Mouse (Mus musculus): ENCODE results near the gene Sp2.

GRCm38 (mm10) chr11:96992722-96993311 lies 10.1 kb upstream of the Sp2 start:
- TF ChIP-seq MAFK (IDR thresholded peaks at IDR 0.05; ENCODE audit: insufficient read depth, low read depth, low read length) (no peak), CHD2 (IDR thresholded peaks at IDR 0.05; ENCODE audit: low read depth, low read length) (no peak), ZNF384 (IDR thresholded peaks at IDR 0.05; ENCODE audit: low read depth, low read length) (no peak), HCFC1 (IDR thresholded peaks at IDR 0.05; ENCODE audit: borderline replicate concordance, insufficient read depth, low read length) (no peak)

All from ES-E14 (cell line).